Mouse (Mus musculus) heart, embryonic 12.5 days (tissue): ENCODE measurements around the gene Gm15093. TPM values are rescaled to one million over a fixed set of nuclear protein-coding genes. Genes with fewer than 3 reads are reported as not detected.
"Not testable (repeated sequence)": the region's sequence is repeated elsewhere in the genome, so short reads cannot be mapped to it uniquely, and the experiment has no call there.

Experiments used
- ATAC-seq: fragments of 200-750 bp; cut with Nextera tagmentation; 2 replicates; pipeline ENCODE4 v1.8.0; 2017; ENCODE audit warnings: moderate TSS enrichment, moderate library complexity; ENCODE audit not compliant: insufficient number of reproducible peaks, low FRiP score
- H3K27ac ChIP-seq: fragments of 300-500 bp; sonication (generic); 2 replicates; pipeline ENCODE4 v1.5.1; 2016; ENCODE audit warnings: mild to moderate bottlenecking, moderate library complexity; ENCODE audit not compliant: poor library complexity, severe bottlenecking
- H3K27me3 ChIP-seq: fragments of 300-500 bp; sonication (generic); replicated peaks from 2 replicates; pipeline ENCODE4 v1.6.1; 2016; ENCODE audit warnings: mild to moderate bottlenecking, moderate library complexity
- H3K36me3 ChIP-seq: fragments of 300-500 bp; sonication (generic); 2 replicates; pipeline ENCODE4 v1.6.1; 2016; ENCODE audit warnings: mild to moderate bottlenecking, moderate library complexity
- H3K4me1 ChIP-seq: fragments of 300-500 bp; sonication (generic); replicated peaks from 2 replicates; pipeline ENCODE4 v1.6.1; 2016; ENCODE audit warnings: mild to moderate bottlenecking
- H3K4me2 ChIP-seq: fragments of 300-500 bp; sonication (generic); 2 replicates; pipeline ENCODE4 v1.6.1; 2016; ENCODE audit warnings: mild to moderate bottlenecking, moderate library complexity
- H3K4me3 ChIP-seq: fragments of 300-500 bp; sonication (generic); 2 replicates; pipeline ENCODE4 v1.5.1; 2016; ENCODE audit warnings: mild to moderate bottlenecking
- H3K9ac ChIP-seq: fragments of 300-500 bp; sonication (generic); 2 replicates; pipeline ENCODE4 v1.6.1; 2016; ENCODE audit warnings: mild to moderate bottlenecking, moderate library complexity
- H3K9me3 ChIP-seq: fragments of 300-500 bp; sonication (generic); replicated peaks from 2 replicates; pipeline ENCODE4 v1.6.1; 2016; ENCODE audit warnings: mild to moderate bottlenecking, moderate library complexity
- WGBS: fragments of 180-500 bp; shearing (Covaris S2); methylation state at CpG from one replicate; pipeline ENCODE4 v1.1.7; 2016; 5-methylcytosine and 5-hydroxymethylcytosine counted together
- polyA plus RNA-seq: library from polyadenylated mRNA; unstranded; fragments of >200 nt; fragmentation: Nextera tagmentation; extraction: Ambion mirVana; gene quantifications from 2 replicates; pipeline ENCODE4 v1.2.1, GENCODE M21; 2016

Gm15093 gene
- polyA plus RNA-seq = not detected in 2 replicates

DNA sequence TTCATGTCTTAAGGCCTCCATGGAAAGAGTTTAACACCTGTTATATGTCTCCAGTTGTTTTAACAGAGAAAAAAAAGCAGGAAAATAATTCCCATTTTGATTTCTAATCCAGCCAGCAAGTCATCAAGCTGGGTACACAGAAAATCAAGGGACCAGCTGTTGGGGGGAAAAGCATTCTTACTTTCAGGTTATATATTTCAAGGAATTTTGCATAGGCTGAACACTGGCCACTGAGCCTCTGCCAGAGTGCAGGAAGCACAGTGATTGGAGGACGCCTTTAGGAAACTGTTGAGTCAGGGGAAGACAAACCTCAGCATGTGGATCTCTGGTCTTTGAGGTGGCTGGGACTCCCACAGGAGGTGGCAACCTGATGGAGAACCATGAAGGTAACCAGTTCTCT lies at the start of gene Gm15093:
TSS of gene Gm15093 (plus strand) at position 301 of the 400 bp plus-strand sequence.
- H3K4me2 ChIP-seq, H3K27ac ChIP-seq, ATAC-seq, H3K9ac ChIP-seq, H3K36me3 ChIP-seq, H3K27me3 ChIP-seq, H3K4me1 ChIP-seq, H3K4me3 ChIP-seq, H3K9me3 ChIP-seq: not testable (repeated sequence)
- no CpG with 5 or more reads among the region's 1 CpGs for WGBS

Other genes starting within 250 kb of the Gm15093 start
- not detected in 2 replicates for gene Ott, start 198.1 kb upstream of the Gm15093 start, polyA plus RNA-seq
- not detected in 2 replicates for gene Gm15085, start 175.2 kb downstream of the Gm15093 start, polyA plus RNA-seq